Comparison of ENCODE assay signal across 19 mouse cellular contexts in genomic region chr17:86454351-86454706, GRCm38 (mm10). TPM values are rescaled to one million over a fixed set of nuclear protein-coding genes. Genes with fewer than 3 reads are reported as not detected.
"Had no signal": no experiment of that assay in that cellular context is flagged by ENCODE, and none has a peak within 500 bp of the region (broad histone marks: within the 10 kb centered on the region; RNA-seq: fewer than 3 reads in every experiment).

No protein-coding gene starts in this region.

- H3K36me3 ChIP-seq: limb, embryonic 15.5 days; liver, embryonic 12.5 days; midbrain, embryonic 15.5 days; neural tube, embryonic 12.5 days had no signal

- H3K27ac ChIP-seq: limb, embryonic 15.5 days; liver, embryonic 12.5 days; macrophage; midbrain, embryonic 15.5 days; neural tube, embryonic 12.5 days had no signal

- H3K27me3 ChIP-seq: limb, embryonic 15.5 days; liver, embryonic 12.5 days; megakaryocyte, embryonic 14.5 days; midbrain, embryonic 15.5 days; neural tube, embryonic 12.5 days had no signal

- H3K4me1 ChIP-seq: limb, embryonic 15.5 days; liver, embryonic 12.5 days; midbrain, embryonic 15.5 days; neural tube, embryonic 12.5 days had no signal

- H3K4me3 ChIP-seq: limb, embryonic 15.5 days; liver, embryonic 12.5 days; megakaryocyte, embryonic 14.5 days; midbrain, embryonic 15.5 days; neural tube, embryonic 12.5 days had no signal

- H3K9ac ChIP-seq: limb, embryonic 15.5 days; liver, embryonic 12.5 days; lung, embryonic 14.5 days; midbrain, embryonic 15.5 days; neural tube, embryonic 12.5 days had no signal

- ATAC-seq: liver, embryonic 12.5 days; midbrain, embryonic 15.5 days had no signal

- DNase-seq: kidney, postnatal 10 days; layer of hippocampus, postnatal 36 days; lung, embryonic 14.5 days; lung, postnatal 10 days; retina, postnatal 1 day; right cerebral cortex, postnatal 4 days; spleen, adult 18-20 months; thymus, postnatal 4 days had no signal

- H3K9me3 ChIP-seq: limb, embryonic 15.5 days; liver, embryonic 12.5 days; midbrain, embryonic 15.5 days; neural tube, embryonic 12.5 days had no signal

- H3K4me2 ChIP-seq: limb, embryonic 15.5 days; liver, embryonic 12.5 days; lung, embryonic 14.5 days; midbrain, embryonic 11.5 days; midbrain, embryonic 15.5 days; neural tube, embryonic 12.5 days had no signal

RNA-seq across cellular contexts. Expression of gene Gm10309, which starts 50.7 kb away (rescaled TPM):
- total RNA-seq: layer of hippocampus, postnatal 36 days; left cerebral cortex, adult 8-10 months; left cerebral cortex, postnatal 25 days; monocyte, adult 5-6 weeks; neutrophil, adult 5-6 weeks had no signal
- polyA plus RNA-seq: macrophage; midbrain, embryonic 11.5 days had no signal
